Mouse (Mus musculus): ENCODE results near the gene Bbip1.

- TF ChIP-seq CTCF (IDR thresholded peaks at IDR 0.05; ENCODE audit: low read depth, low read length) = no peak
- no peak for TF ChIP-seq TAL1 (conservative IDR thresholded peaks at IDR 0.05; ENCODE audit: low read depth, low read length)
- no peak for TF ChIP-seq GATA1 (IDR thresholded peaks at IDR 0.05; ENCODE audit: borderline replicate concordance, low read length)
- TF ChIP-seq POLR2AphosphoS5 (IDR thresholded peaks at IDR 0.05; ENCODE audit: insufficient replicate concordance, low read depth, low read length) = no peak
- no peak for TF ChIP-seq GATA2 (IDR thresholded peaks at IDR 0.05; ENCODE audit: borderline replicate concordance, low read depth, low read length)
Measured at GRCm38 (mm10) chr19:53945171-53946042, 980 bp upstream of the Bbip1 start.

Measured in G1E (cell line).